Mouse (Mus musculus) CH12.LX (cell line): Measurements from ENCODE around the gene Mmab.

Source experiments
- BHLHE40 ChIP-seq: IDR thresholded peaks from 2 replicates; pipeline ENCODE4 v1.6.1; 2011; ENCODE audit warnings: mild to moderate bottlenecking, low read depth, low read length, improper control_type of control experiment
- CTCF ChIP-seq, 2 experiments: IDR thresholded peaks in 1 of 2; conservative IDR thresholded peaks in 1 of 2; 2 replicates each; pipeline ENCODE4 v1.5.1; 2011 to 2012; ENCODE audit warnings: low read depth in 2 of 2, low read length in 2 of 2, improper control_type of control experiment in 1 of 2, inconsistent platforms in 1 of 2, mild to moderate bottlenecking in 1 of 2, moderate library complexity in 1 of 2
- E2F4 ChIP-seq: IDR thresholded peaks from 2 replicates; pipeline ENCODE4 v1.6.1; 2011; ENCODE audit warnings: low read depth, low read length, improper control_type of control experiment; ENCODE audit not compliant: insufficient replicate concordance
- ELF1 ChIP-seq: IDR thresholded peaks from 2 replicates; pipeline ENCODE4 v1.6.1; 2014; ENCODE audit warnings: low read depth, mild to moderate bottlenecking, inconsistent platforms, low read length, improper control_type of control experiment
- EP300 ChIP-seq: IDR thresholded peaks from 2 replicates; pipeline ENCODE4 v1.6.1; 2011; ENCODE audit warnings: low read length, improper control_type of control experiment
- GABPA ChIP-seq: IDR thresholded peaks from 2 replicates; pipeline ENCODE4 v1.6.1; 2012; ENCODE audit warnings: low read depth, low read length, improper control_type of control experiment, inconsistent platforms; ENCODE audit not compliant: insufficient replicate concordance
- MAX ChIP-seq: IDR thresholded peaks from 2 replicates; pipeline ENCODE4 v1.6.1; 2011; ENCODE audit warnings: low read length, improper control_type of control experiment
- POLR2A ChIP-seq: IDR thresholded peaks from 2 replicates; pipeline ENCODE4 v1.6.1; 2011; ENCODE audit warnings: low read depth, mild to moderate bottlenecking, improper control_type of control experiment, low read length
- ZC3H11A ChIP-seq: IDR thresholded peaks from 2 replicates; pipeline ENCODE4 v1.6.1; 2012; ENCODE audit warnings: low read depth, mild to moderate bottlenecking, inconsistent platforms, low read length, improper control_type of control experiment
- ZMIZ1 ChIP-seq: IDR thresholded peaks from 2 replicates; pipeline ENCODE4 v1.6.1; 2012; ENCODE audit warnings: low read depth, mild to moderate bottlenecking, inconsistent platforms, low read length, improper control_type of control experiment
- ZNF384 ChIP-seq: IDR thresholded peaks from 2 replicates; pipeline ENCODE4 v1.6.1; 2012; ENCODE audit warnings: low read depth, low read length, improper control_type of control experiment, inconsistent platforms

DNA sequence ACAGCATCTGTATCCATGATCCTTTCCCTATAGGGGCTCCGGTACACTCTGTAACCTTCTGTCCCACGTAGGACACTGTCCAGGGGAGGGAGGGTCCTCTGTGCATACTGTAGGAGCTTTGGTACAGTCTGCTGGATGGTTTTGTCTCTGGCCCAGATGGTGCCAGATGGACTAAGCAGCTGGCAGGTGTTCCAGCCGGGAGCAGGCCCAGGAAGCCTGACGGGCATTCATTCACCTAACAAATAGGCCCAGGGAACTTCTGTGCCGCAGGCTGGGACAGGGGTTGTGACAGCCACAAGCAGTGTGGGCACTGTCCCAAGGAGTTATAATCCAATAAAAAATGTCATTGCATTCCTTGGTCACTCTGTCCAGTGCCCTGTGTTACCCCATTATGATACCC is 19.9 kb downstream of the Mmab start:
- TF ChIP-seq ZC3H11A (no peak), ZNF384 (no peak), POLR2A (no peak), GABPA (no peak), ELF1 (no peak), MAX (no peak), ZMIZ1 (no peak), EP300 (no peak), BHLHE40 (no peak), E2F4 (no peak), CTCF (conservative IDR thresholded peaks at IDR 0.05 in 1 of 2, IDR thresholded peaks at IDR 0.05 in 1 of 2; ENCODE audit: low read depth in 2 of 2, low read length in 2 of 2) (no peak)
